Mouse (Mus musculus): ENCODE measurements around the gene Gars. TPM values are rescaled to one million over a fixed set of nuclear protein-coding genes. Genes with fewer than 3 reads are reported as not detected.

Gene Gars
- polyA plus RNA-seq (2014; fragmentation: Nextera tagmentation; extraction: Ambion mirVana) = 216 and 234 TPM in 2 replicates

DNA sequence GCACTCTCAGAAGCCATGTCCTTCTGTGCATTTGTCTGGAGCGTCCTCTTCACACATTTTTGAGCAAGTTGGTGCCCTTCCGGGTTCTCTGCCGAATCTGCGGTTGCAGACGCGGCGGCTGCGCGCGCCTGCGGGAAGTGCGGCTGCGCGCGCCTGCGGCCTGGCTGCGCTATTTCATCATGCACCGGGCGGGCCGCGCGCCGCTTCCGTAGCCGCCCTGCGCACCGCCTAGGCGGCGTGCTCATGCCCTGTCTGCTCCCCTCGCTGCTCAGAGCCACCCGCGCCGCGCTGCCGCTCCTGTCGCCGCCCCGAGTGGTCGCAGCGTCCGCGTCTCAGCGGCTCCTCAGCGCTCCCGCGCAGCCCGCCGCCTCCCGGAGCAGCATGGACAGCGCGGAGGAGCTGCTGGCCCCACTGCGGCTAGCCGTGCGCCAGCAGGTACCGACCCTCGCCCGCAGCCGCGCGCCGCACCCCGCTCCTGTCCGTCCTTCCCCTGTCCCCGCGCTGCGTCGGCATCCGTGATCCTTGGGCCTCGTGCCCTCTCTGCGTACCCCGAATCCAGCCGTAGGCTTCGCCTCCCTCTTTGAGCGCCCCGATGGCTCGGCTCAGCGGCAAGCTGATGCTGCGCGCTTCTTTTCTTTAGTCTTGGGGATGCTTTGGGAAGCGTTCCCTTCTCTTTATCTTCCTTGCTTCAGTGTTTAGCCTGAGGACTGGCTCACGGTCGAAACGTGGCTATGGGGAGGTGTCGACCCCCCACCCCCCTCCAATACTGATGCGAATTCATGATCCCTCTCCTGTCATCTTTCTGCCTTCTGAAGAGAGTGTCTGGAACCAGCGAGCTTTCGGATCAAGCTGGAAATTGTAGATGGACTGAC, at the start of gene Gars:
TSS of gene Gars (plus strand) at position 209 of the 872 bp plus-strand sequence.
- Histone ChIP-seq H3K27me3 (ENCODE audit: control insufficient read depth, insufficient read depth, low read length) (no peaks in the 10 kb centered on the region), H3K4me3 (ENCODE audit: low read depth, low read length) (peak within 1 kb of the TSS; percentile 94), H3K9ac (ENCODE audit: low read length) (peak within 1 kb of the TSS; percentile 96), H3K36me3 (ENCODE audit: control insufficient read depth, insufficient read depth, low read length) (no peaks in the 10 kb centered on the region), H3K4me2 (ENCODE audit: low read depth) (peak within 1 kb of the TSS; percentile 81), H3K9me3 (ENCODE audit: control insufficient read depth, low read length) (no peaks in the 10 kb centered on the region), H3K4me1 (ENCODE audit: control insufficient read depth, insufficient read depth, low read length) (peaks cover 6% of the 10 kb centered on the region), H3K27ac (ENCODE audit: low read depth, low read length) (peak within 1 kb of the TSS; percentile 92)
- ATAC-seq (ENCODE audit: insufficient read depth, low FRiP score, low TSS enrichment) = peak; percentile 95
- WGBS = under 1% methylated on average over 82 of the region's 87 CpGs
- DNase-seq (ENCODE audit: low spot score) = peak; percentile 94

DNA sequence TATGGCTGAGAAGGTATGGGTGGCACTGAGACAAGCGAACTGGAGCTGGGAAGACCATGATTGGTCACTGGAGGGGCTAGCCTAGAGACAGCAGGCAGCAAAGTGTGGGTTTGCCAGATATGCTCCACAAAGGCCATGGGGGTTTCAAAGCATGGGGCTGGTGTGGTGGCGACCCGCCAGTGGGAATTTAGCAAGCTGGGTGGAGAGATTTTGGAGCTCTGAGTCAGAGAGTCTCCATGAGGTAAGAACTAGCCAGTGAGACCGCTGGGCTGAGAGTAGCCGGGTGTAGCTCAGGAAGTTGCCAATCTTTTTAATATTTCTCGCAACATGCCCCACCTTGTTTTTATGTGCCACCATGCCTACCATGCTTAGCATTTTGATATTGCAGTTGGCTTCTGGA, 49.7 kb upstream of the Gars start:
- ATAC-seq (ENCODE audit: insufficient read depth, low FRiP score, low TSS enrichment) (no peak), DNase-seq (ENCODE audit: low spot score) (no peak)
- Histone ChIP-seq H3K36me3 (ENCODE audit: control insufficient read depth, insufficient read depth, low read length) (no peaks in the 10 kb centered on the region), H3K27ac (ENCODE audit: low read depth, low read length) (no peak overlapping the region), H3K27me3 (ENCODE audit: control insufficient read depth, insufficient read depth, low read length) (no peaks in the 10 kb centered on the region), H3K4me1 (ENCODE audit: control insufficient read depth, insufficient read depth, low read length) (0 out of 2 replicates have a peak, but pooled peaks cover 2% of the 10 kb centered on the region), H3K9ac (ENCODE audit: low read length) (no peak overlapping the region), H3K9me3 (ENCODE audit: control insufficient read depth, low read length) (no peaks in the 10 kb centered on the region), H3K4me3 (ENCODE audit: low read depth, low read length) (no peak overlapping the region), H3K4me2 (ENCODE audit: low read depth) (no peak overlapping the region)
- whole genome bisulfite sequencing = 93% methylated on average over 6 of the region's 6 CpGs

DNA sequence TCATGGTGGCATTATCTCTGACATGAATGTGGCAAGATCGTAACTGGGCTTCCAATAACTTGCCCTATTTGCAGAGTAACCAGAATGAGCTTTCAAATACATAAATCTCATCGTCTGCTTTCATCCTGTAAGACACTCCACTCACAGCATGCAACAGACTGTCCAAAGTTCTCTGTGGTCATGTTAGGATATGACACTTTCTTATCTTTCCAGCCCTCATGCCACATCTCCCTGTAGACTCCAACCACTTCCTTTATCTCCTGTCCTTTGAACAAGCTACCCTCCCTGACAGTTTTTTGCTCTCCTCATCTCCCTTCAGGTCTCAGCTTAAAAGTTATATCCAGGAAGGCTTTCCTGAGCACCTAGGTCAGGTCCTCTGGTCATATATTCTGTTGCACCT, 46.6 kb upstream of the Gars start:
- no peak overlapping the region for H3K27ac ChIP-seq (ENCODE audit: low read depth, low read length)
- no peaks in the 10 kb centered on the region for H3K36me3 ChIP-seq (ENCODE audit: control insufficient read depth, insufficient read depth, low read length)
- 89% methylated on average over 2 of the region's 2 CpGs for WGBS

DNA sequence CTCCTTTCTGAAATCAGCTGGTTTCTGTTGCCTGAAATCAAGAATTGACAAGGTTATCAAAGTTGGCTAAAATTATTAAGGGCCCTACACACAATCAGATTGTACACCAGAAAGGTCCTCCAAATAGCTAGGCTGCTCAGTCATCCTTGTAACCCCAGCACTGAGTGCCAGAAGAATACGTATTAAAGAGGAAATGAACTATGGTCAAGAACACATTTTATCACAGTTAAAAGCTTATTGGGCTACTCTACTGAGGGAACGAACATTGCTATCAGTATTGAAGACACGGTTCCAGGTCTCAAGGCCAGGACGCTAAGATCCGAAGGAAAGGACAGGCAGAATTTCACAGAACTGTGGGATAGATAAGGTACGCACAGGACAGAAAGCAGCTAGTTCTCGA, 45.7 kb upstream of the Gars start:
- H3K27me3 ChIP-seq (ENCODE audit: control insufficient read depth, insufficient read depth, low read length) = no peaks in the 10 kb centered on the region
- ATAC-seq (ENCODE audit: insufficient read depth, low FRiP score, low TSS enrichment) = no peak

More for the DNA sequence above, 46.6 kb upstream of the Gars start:
- ATAC-seq (ENCODE audit: insufficient read depth, low FRiP score, low TSS enrichment) (no peak), DNase-seq (ENCODE audit: low spot score) (no peak)
- Histone ChIP-seq H3K4me3 (ENCODE audit: low read depth, low read length) (no peak overlapping the region), H3K4me1 (ENCODE audit: control insufficient read depth, insufficient read depth, low read length) (0 out of 2 replicates have a peak, but pooled peaks cover 2% of the 10 kb centered on the region), H3K27me3 (ENCODE audit: control insufficient read depth, insufficient read depth, low read length) (no peaks in the 10 kb centered on the region), H3K9ac (ENCODE audit: low read length) (no peak overlapping the region), H3K9me3 (ENCODE audit: control insufficient read depth, low read length) (no peaks in the 10 kb centered on the region), H3K4me2 (ENCODE audit: low read depth) (no peak overlapping the region)

DNA sequence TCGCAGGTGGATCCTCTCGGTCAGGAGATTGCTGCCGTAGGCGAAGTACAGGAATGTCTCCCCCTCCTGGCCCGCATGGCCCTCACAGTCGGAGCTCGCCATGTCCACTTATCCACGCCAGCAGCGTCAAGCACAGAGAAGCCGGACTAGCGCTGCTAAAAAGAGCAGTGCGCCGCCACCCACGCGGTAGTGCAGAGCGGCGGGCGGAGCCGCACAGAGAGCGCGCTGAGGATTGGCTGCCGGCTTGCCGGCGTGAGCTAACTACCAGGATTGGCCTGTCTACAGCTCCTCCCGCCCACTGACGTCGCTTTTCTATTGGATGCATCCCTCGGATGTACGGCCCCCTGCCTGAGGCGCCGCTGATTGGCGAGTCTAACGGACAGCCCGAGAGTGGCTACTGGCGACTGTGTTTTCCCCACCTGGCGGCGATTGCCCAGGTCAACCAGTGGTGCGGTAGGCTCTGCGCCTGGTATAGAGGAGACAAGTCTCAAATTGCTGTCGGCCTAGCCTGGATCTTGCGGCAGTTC, 45.0 kb upstream of the Gars start, which contains the start of gene Ggct:
TSS of gene Ggct (minus strand) at position 217 of the 527 bp plus-strand sequence.
- WGBS = under 1% methylated on average over 41 of the region's 41 CpGs
- peak within 1 kb of the TSS; percentile 51 for H3K4me3 ChIP-seq (ENCODE audit: low read depth, low read length)
- peak; percentile 98 for DNase-seq (ENCODE audit: low spot score)
- H3K9ac ChIP-seq (ENCODE audit: low read length) = peak within 1 kb of the TSS; percentile 60
- no peaks in the 10 kb centered on the region for H3K9me3 ChIP-seq (ENCODE audit: control insufficient read depth, low read length)
- no peaks in the 10 kb centered on the region for H3K36me3 ChIP-seq (ENCODE audit: control insufficient read depth, insufficient read depth, low read length)
- H3K27me3 ChIP-seq (ENCODE audit: control insufficient read depth, insufficient read depth, low read length) = no peaks in the 10 kb centered on the region
- ATAC-seq (ENCODE audit: insufficient read depth, low FRiP score, low TSS enrichment) = peak; percentile 100
- peak within 1 kb of the TSS; percentile 86 for H3K4me2 ChIP-seq (ENCODE audit: low read depth)
- H3K27ac ChIP-seq (ENCODE audit: low read depth, low read length) = 0 out of 2 replicates have a peak within 1 kb of the TSS, but pooled peaks have one; percentile 20
- 0 out of 2 replicates have a peak, but pooled peaks cover 2% of the 10 kb centered on the region for H3K4me1 ChIP-seq (ENCODE audit: control insufficient read depth, insufficient read depth, low read length)

More for the DNA sequence above, 45.7 kb upstream of the Gars start:
- H3K4me2 ChIP-seq (ENCODE audit: low read depth) = peak overlapping the region; percentile 86
- H3K4me1 ChIP-seq (ENCODE audit: control insufficient read depth, insufficient read depth, low read length) = 0 out of 2 replicates have a peak, but pooled peaks cover 2% of the 10 kb centered on the region
- 0 out of 2 replicates have a peak overlapping the region, but pooled peaks have one; percentile 20 for H3K27ac ChIP-seq (ENCODE audit: low read depth, low read length)
- WGBS = 11% methylated on average over 7 of the region's 7 CpGs
- no peaks in the 10 kb centered on the region for H3K36me3 ChIP-seq (ENCODE audit: control insufficient read depth, insufficient read depth, low read length)
- no peak for DNase-seq (ENCODE audit: low spot score)
- H3K4me3 ChIP-seq (ENCODE audit: low read depth, low read length) = peak overlapping the region; percentile 51
- H3K9me3 ChIP-seq (ENCODE audit: control insufficient read depth, low read length) = no peaks in the 10 kb centered on the region
- H3K9ac ChIP-seq (ENCODE audit: low read length) = peak overlapping the region; percentile 60

DNA sequence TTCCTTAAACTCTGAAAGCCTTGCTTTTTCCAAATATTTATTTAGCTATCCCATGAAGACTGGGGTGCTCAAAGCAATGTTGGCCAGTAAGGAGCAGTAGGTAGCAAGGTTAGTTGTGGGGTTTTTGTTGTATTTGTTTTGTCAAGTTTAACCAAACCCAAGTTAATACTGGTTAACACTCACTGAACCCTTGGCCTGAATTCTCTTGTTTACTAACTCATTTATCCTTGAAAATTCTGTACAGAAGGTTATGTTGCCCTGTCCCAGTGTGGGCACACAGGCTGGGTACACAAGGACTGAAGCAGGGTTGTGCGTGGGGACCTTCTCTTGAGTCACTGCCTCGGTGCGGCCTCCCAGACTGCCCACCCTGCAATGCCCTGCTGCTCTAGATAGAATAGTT, 41.4 kb upstream of the Gars start:
- Histone ChIP-seq H3K36me3 (ENCODE audit: control insufficient read depth, insufficient read depth, low read length) (no peaks in the 10 kb centered on the region), H3K4me3 (ENCODE audit: low read depth, low read length) (no peak overlapping the region), H3K9ac (ENCODE audit: low read length) (no peak overlapping the region), H3K4me2 (ENCODE audit: low read depth) (no peak overlapping the region), H3K27ac (ENCODE audit: low read depth, low read length) (no peak overlapping the region), H3K9me3 (ENCODE audit: control insufficient read depth, low read length) (no peaks in the 10 kb centered on the region), H3K4me1 (ENCODE audit: control insufficient read depth, insufficient read depth, low read length) (0 out of 2 replicates have a peak, but pooled peaks cover 2% of the 10 kb centered on the region), H3K27me3 (ENCODE audit: control insufficient read depth, insufficient read depth, low read length) (no peaks in the 10 kb centered on the region)
- WGBS = 94% methylated on average over 3 of the region's 3 CpGs
- no peak for DNase-seq (ENCODE audit: low spot score)
- ATAC-seq (ENCODE audit: insufficient read depth, low FRiP score, low TSS enrichment) = no peak

DNA sequence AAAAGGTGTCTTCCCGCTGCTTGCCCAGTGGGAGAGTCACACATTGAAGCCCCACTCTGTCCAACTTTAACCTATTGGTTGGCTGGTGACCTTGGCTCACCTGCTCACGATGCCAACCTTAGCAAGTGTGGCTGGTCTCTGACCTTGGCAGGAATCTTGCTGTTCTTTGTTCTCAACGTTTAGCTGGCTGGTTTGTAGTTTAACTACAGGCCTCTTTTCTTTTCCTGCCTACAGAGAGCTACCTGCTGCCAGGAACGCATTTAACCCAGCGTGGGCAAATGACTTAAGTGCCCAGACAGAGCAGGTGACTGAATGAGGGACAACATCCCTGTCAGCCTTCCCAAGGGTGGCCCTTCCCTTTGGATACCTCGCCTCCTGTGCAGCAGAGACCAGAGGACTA, 40.1 kb upstream of the Gars start:
- Histone ChIP-seq H3K9ac (ENCODE audit: low read length) (no peak overlapping the region), H3K4me2 (ENCODE audit: low read depth) (no peak overlapping the region), H3K27me3 (ENCODE audit: control insufficient read depth, insufficient read depth, low read length) (no peaks in the 10 kb centered on the region), H3K4me3 (ENCODE audit: low read depth, low read length) (no peak overlapping the region), H3K9me3 (ENCODE audit: control insufficient read depth, low read length) (no peaks in the 10 kb centered on the region), H3K27ac (ENCODE audit: low read depth, low read length) (no peak overlapping the region), H3K36me3 (ENCODE audit: control insufficient read depth, insufficient read depth, low read length) (no peaks in the 10 kb centered on the region), H3K4me1 (ENCODE audit: control insufficient read depth, insufficient read depth, low read length) (no peaks in the 10 kb centered on the region)
- 87% methylated on average over 6 of the region's 6 CpGs for WGBS
- ATAC-seq (ENCODE audit: insufficient read depth, low FRiP score, low TSS enrichment) = no peak
- no peak for DNase-seq (ENCODE audit: low spot score)

DNA sequence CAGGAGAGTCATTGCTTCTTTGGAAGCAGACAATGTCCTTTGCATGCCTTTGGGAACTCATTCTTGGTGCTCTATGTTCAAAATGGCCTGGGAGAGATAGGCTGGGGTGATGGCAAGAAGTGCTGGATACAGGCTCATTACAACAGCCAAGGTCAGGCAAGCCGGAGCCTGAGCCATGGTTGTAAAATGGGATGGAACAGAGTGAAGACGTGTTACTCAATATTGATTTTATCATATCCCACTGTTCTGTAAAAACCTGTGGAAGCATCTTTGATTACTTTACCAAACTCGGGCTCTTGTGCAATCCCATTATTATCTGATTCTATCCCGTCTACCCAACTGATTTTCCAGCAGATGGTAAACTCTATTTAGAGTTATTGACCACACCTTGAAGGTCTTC, 36.5 kb upstream of the Gars start:
- WGBS = 83% methylated on average over 4 of the region's 4 CpGs
- no peaks in the 10 kb centered on the region for H3K9me3 ChIP-seq (ENCODE audit: control insufficient read depth, low read length)
- no peak overlapping the region for H3K9ac ChIP-seq (ENCODE audit: low read length)
- no peak overlapping the region for H3K27ac ChIP-seq (ENCODE audit: low read depth, low read length)
- no peaks in the 10 kb centered on the region for H3K4me1 ChIP-seq (ENCODE audit: control insufficient read depth, insufficient read depth, low read length)
- H3K4me3 ChIP-seq (ENCODE audit: low read depth, low read length) = no peak overlapping the region
- H3K27me3 ChIP-seq (ENCODE audit: control insufficient read depth, insufficient read depth, low read length) = no peaks in the 10 kb centered on the region
- H3K4me2 ChIP-seq (ENCODE audit: low read depth) = no peak overlapping the region
- no peak for ATAC-seq (ENCODE audit: insufficient read depth, low FRiP score, low TSS enrichment)
- H3K36me3 ChIP-seq (ENCODE audit: control insufficient read depth, insufficient read depth, low read length) = no peaks in the 10 kb centered on the region
- no peak for DNase-seq (ENCODE audit: low spot score)
